Mouse (Mus musculus) ES-E14 (cell line): ENCODE data around the gene Gpm6b. TPM values are rescaled to one million over a fixed set of nuclear protein-coding genes. Genes with fewer than 3 reads are reported as not detected.

Source experiments
- DNase-seq: peaks from one replicate; pipeline ENCODE4 v3.0.0-alpha.2; 2013; ENCODE audit warnings: low read depth, low spot score
- H3K27ac ChIP-seq: 2 replicates; pipeline ENCODE4 v1.5.1; 2012; ENCODE audit warnings: low read depth, mild to moderate bottlenecking, low read length, moderate library complexity, mixed read lengths; ENCODE audit not compliant: poor library complexity, insufficient read depth, severe bottlenecking
- H3K36me3 ChIP-seq: 2 replicates; pipeline ENCODE4 v1.6.1; 2012; ENCODE audit warnings: mild to moderate bottlenecking, low read length, moderate library complexity, mixed read lengths; ENCODE audit not compliant: control insufficient read depth, poor library complexity, insufficient read depth, severe bottlenecking
- H3K4me1 ChIP-seq, 2 experiments: fragments of 150-350 bp in 1 of 2; sonication (generic) in 1 of 2; 2 replicates each; pipeline ENCODE4 v1.6.1; 2012; ENCODE audit warnings: low read length in 2 of 2, mild to moderate bottlenecking in 1 of 2, mixed read lengths in 1 of 2; ENCODE audit not compliant: control insufficient read depth in 2 of 2, insufficient read depth in 2 of 2, poor library complexity in 1 of 2
- H3K4me3 ChIP-seq, 2 experiments: fragments of 150-350 bp in 1 of 2; sonication (generic) in 1 of 2; 2 replicates each; pipeline ENCODE4 v1.5.1; 2012; ENCODE audit warnings: low read length in 2 of 2, low read depth in 1 of 2, mild to moderate bottlenecking in 1 of 2, mixed read lengths in 1 of 2; ENCODE audit not compliant: insufficient read depth in 1 of 2, poor library complexity in 1 of 2, severe bottlenecking in 1 of 2
- H3K9ac ChIP-seq: 2 replicates; pipeline ENCODE4 v1.6.1; 2012; ENCODE audit warnings: low read depth, mild to moderate bottlenecking, low read length, mixed read lengths; ENCODE audit not compliant: poor library complexity, insufficient read depth, severe bottlenecking
- H3K9me3 ChIP-seq: fragments of 150-350 bp; sonication (generic); 2 replicates; pipeline ENCODE4 v1.6.1; 2012; ENCODE audit warnings: low read depth, mild to moderate bottlenecking, low read length; ENCODE audit not compliant: control insufficient read depth, insufficient read depth
- CHD2 ChIP-seq: IDR thresholded peaks from 2 replicates; pipeline ENCODE4 v1.6.1; 2014; ENCODE audit warnings: mild to moderate bottlenecking, low read depth, low read length, inconsistent platforms
- HCFC1 ChIP-seq: IDR thresholded peaks from 2 replicates; pipeline ENCODE4 v1.6.1; 2012; ENCODE audit warnings: low read length, inconsistent platforms, borderline replicate concordance; ENCODE audit not compliant: insufficient read depth
- MAFK ChIP-seq: IDR thresholded peaks from 2 replicates; pipeline ENCODE4 v1.6.1; 2014; ENCODE audit warnings: mild to moderate bottlenecking, low read depth, low read length, inconsistent platforms; ENCODE audit not compliant: insufficient read depth
- ZC3H11A ChIP-seq: IDR thresholded peaks from 2 replicates; pipeline ENCODE4 v1.6.1; 2012; ENCODE audit warnings: low read depth, mild to moderate bottlenecking, inconsistent platforms, low read length, borderline replicate concordance
- ZNF384 ChIP-seq: IDR thresholded peaks from 2 replicates; pipeline ENCODE4 v1.6.1; 2012; ENCODE audit warnings: low read depth, low read length, inconsistent platforms
- in situ Hi-C, 2 experiments: fragments of 600-800 bp; cut with MboI; formaldehyde crosslinking; loops; one replicate each; pipeline ENCODE4 v1.15.1; 2025; ENCODE audit warnings: low sequenced_read_pairs in 2 of 2, inconsistent platforms in 1 of 2; ENCODE audit not compliant: unreplicated experiment in 2 of 2
- total RNA-seq: library from RNA; depleted of rRNA; stranded (reverse); fragments of 300-350 nt; gene quantifications from 2 replicates; pipeline ENCODE4 v1.2.3, GENCODE M21; 2012

Gene Gpm6b
- total RNA-seq, 1 experiment: 1.0 TPM

GRCm38 (mm10) chrX:166308798-166309197, 70.1 kb downstream of the Gpm6b start:
- no peaks in the 10 kb centered on the region for H3K4me1 ChIP-seq
- no peak overlapping the region for H3K27ac ChIP-seq
- no peaks in the 10 kb centered on the region for H3K9me3 ChIP-seq
- in situ Hi-C loops: no loop called here
- no peak overlapping the region for H3K9ac ChIP-seq
- H3K4me3 ChIP-seq: no peak overlapping the region
- no peaks in the 10 kb centered on the region for H3K36me3 ChIP-seq
- no peak for TF ChIP-seq ZC3H11A
- no peak for TF ChIP-seq CHD2
- no peak for TF ChIP-seq HCFC1
- no peak for TF ChIP-seq ZNF384
- DNase-seq: no peak

DNA sequence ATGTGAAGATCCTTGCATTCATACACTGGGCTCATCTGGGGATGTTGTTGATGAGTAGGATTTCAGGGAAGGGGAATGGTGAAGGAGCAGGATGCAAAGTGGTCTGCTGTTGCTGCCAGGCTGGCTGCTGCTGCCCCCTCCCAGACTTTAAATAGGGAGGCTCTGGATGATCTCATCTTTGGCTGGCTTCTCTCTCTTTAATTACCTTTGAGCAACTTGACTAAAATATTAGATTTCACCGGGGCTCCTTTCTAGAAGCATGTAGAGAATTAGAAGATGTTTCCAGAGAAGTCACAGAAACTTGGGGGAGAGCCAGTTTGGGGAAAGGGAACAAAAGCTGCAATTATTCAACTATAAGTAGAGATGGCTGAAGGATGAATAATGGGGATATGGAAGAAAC, 76.5 kb downstream of the Gpm6b start:
- DNase-seq: no peak
- Histone ChIP-seq H3K9ac (no peak overlapping the region), H3K9me3 (no peaks in the 10 kb centered on the region), H3K4me1 (no peaks in the 10 kb centered on the region), H3K4me3 (no peak overlapping the region), H3K27ac (no peak overlapping the region), H3K36me3 (no peaks in the 10 kb centered on the region)
- no peak for TF ChIP-seq MAFK
- in situ Hi-C loops: no loop called here

DNA sequence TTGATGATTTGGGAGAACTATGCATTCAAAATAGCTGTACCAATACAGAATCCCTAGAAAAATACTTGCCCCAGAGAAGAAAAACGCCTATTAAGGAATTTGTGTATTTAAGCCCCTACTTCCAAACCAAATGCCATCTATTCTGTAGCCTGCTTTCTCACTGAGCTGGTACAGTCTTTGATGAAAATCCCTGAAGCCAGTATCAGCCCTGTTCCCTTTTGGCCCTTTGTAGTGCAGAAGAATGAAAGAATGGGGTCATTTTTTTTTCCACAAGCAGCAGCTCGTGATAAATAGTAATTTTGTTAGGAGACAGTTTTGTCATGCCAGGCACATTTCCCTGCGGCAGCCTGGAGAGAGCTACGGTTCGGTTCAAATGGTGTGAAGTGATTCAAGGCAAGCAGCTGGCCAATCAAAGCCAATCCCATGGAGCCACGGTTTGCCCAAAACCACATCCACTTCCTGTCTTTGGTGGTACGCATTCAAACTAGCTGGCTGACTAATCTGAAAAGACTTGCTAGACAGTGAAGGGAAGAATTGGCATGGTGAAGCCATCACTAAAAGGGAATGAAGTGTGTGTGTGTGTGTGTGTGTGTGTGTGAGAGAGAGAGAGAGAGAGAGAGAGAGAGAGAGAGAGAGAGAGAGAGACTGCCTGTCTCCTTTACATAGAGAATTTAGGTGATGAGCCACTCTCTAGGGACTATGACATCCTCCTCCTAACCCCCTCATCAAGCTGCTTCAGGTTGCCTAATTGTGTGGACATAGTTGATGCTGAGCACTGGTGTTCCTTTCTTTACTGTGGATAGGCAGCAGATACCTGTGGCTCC, 78.1 kb downstream of the Gpm6b start:
- TF ChIP-seq HCFC1: no peak
- no peak for TF ChIP-seq ZC3H11A
- no peak for TF ChIP-seq MAFK
- TF ChIP-seq CHD2: no peak
- no peak for TF ChIP-seq ZNF384
- H3K36me3 ChIP-seq: no peaks in the 10 kb centered on the region
- no peak for DNase-seq
- no peak overlapping the region for H3K4me3 ChIP-seq
- H3K9me3 ChIP-seq: no peaks in the 10 kb centered on the region
- H3K9ac ChIP-seq: no peak overlapping the region
- H3K4me1 ChIP-seq: no peaks in the 10 kb centered on the region
- in situ Hi-C loops: no loop called here
- no peak overlapping the region for H3K27ac ChIP-seq

DNA sequence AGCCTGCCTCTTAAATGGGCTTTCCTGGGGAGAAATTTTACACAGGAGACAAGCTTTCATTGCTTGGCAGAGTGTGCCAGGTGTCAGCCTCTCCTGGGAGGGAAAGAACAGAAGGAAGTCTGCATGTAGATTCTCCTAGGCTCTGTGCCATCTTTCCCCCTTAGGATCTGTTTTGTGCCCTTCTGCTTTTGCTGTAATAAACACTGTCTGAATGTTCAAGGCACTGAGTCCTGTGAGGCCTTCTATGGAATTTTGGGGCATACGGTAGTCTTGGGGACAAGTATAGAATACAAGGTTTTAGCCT, 78.6 kb downstream of the Gpm6b start:
- Histone ChIP-seq H3K4me3 (no peak overlapping the region), H3K27ac (no peak overlapping the region), H3K9ac (no peak overlapping the region), H3K9me3 (no peaks in the 10 kb centered on the region), H3K36me3 (no peaks in the 10 kb centered on the region), H3K4me1 (no peaks in the 10 kb centered on the region)
- TF ChIP-seq ZNF384: no peak
- no peak for TF ChIP-seq MAFK
- no peak for TF ChIP-seq ZC3H11A
- TF ChIP-seq CHD2: no peak
- TF ChIP-seq HCFC1: no peak
- in situ Hi-C loops: no loop called here
- DNase-seq: no peak

GRCm38 (mm10) chrX:166323226-166323625, 84.5 kb downstream of the Gpm6b start:
- TF ChIP-seq ZC3H11A (no peak), ZNF384 (no peak), MAFK (no peak), CHD2 (no peak), HCFC1 (no peak)
- no peaks in the 10 kb centered on the region for H3K36me3 ChIP-seq
- no peak overlapping the region for H3K4me3 ChIP-seq
- H3K27ac ChIP-seq: no peak overlapping the region
- no peaks in the 10 kb centered on the region for H3K4me1 ChIP-seq
- H3K9ac ChIP-seq: no peak overlapping the region
- DNase-seq: no peak
- H3K9me3 ChIP-seq: no peaks in the 10 kb centered on the region
- in situ Hi-C loops: no loop called here
